Mouse (Mus musculus) embryonic facial prominence, embryonic 15.5 days (tissue): Measurements from ENCODE around the gene 9130409I23Rik. TPM values are rescaled to one million over a fixed set of nuclear protein-coding genes. Genes with fewer than 3 reads are reported as not detected.

ENCODE experiments used
- ATAC-seq: fragments of 200-750 bp; cut with Nextera tagmentation; 2 replicates; pipeline ENCODE4 v1.8.0; 2017; ENCODE audit warnings: low read depth, moderate TSS enrichment; ENCODE audit not compliant: insufficient number of reproducible peaks, low FRiP score, low TSS enrichment
- H3K27ac ChIP-seq: fragments of 300-500 bp; sonication (generic); replicated peaks from 2 replicates; pipeline ENCODE4 v1.5.1; 2015; ENCODE audit warnings: mild to moderate bottlenecking, inconsistent platforms
- H3K27me3 ChIP-seq: fragments of 300-500 bp; sonication (generic); 2 replicates; pipeline ENCODE4 v1.6.1; 2015; ENCODE audit warnings: inconsistent platforms
- H3K36me3 ChIP-seq: fragments of 300-500 bp; sonication (generic); 2 replicates; pipeline ENCODE4 v1.6.1; 2015; ENCODE audit warnings: mild to moderate bottlenecking, inconsistent platforms
- H3K4me1 ChIP-seq: fragments of 300-500 bp; sonication (generic); 2 replicates; pipeline ENCODE4 v1.6.1; 2015; ENCODE audit warnings: inconsistent platforms
- H3K4me2 ChIP-seq: fragments of 300-500 bp; sonication (generic); replicated peaks from 2 replicates; pipeline ENCODE4 v1.6.1; 2015; ENCODE audit warnings: mild to moderate bottlenecking, inconsistent platforms
- H3K4me3 ChIP-seq: fragments of 300-500 bp; sonication (generic); replicated peaks from 2 replicates; pipeline ENCODE4 v1.5.1; 2015; ENCODE audit warnings: mild to moderate bottlenecking, inconsistent platforms
- H3K9ac ChIP-seq: fragments of 300-500 bp; sonication (generic); 2 replicates; pipeline ENCODE4 v1.6.1; 2015; ENCODE audit warnings: inconsistent platforms
- H3K9me3 ChIP-seq: fragments of 300-500 bp; sonication (generic); replicated peaks from 2 replicates; pipeline ENCODE4 v1.6.1; 2016; ENCODE audit warnings: inconsistent platforms
- WGBS: fragments of 180-500 bp; shearing (Covaris S2); methylation state at CpG from one replicate; pipeline ENCODE4 v1.1.7; 2015; 5-methylcytosine and 5-hydroxymethylcytosine counted together
- polyA plus RNA-seq: library from polyadenylated mRNA; unstranded; fragments of >200 nt; fragmentation: Nextera tagmentation; extraction: Ambion mirVana; gene quantifications from 2 replicates; pipeline ENCODE4 v1.2.1, GENCODE M21; 2015

The 9130409I23Rik gene
- polyA plus RNA-seq, 1 experiment from 2014 or later: not detected

DNA sequence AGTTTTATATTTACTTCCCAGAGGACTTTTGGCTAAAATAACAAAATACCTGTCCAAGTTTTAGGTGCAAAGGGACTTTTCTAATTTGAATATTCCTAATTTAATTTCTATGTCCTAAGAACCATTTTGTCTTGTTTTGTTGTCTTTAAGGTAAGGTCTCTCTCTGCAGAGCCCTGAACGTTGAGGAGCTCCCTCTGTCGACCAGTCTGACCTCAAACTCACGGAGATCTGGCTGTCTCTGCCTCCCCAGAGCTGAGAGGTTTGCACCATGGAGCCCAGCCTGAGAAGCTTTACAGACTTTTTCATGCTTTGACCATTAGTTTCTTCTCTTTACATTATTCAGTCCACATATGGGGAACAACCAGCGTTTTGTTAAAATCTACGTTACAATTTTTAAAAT lies 22.0 kb downstream of the 9130409I23Rik start:
- H3K27ac ChIP-seq: no peak overlapping the region
- no peaks in the 10 kb centered on the region for H3K27me3 ChIP-seq
- WGBS: 47% methylated on average over 5 of the region's 5 CpGs
- no peaks in the 10 kb centered on the region for H3K4me1 ChIP-seq
- H3K36me3 ChIP-seq: no peaks in the 10 kb centered on the region
- no peak for ATAC-seq
- H3K4me2 ChIP-seq: no peak overlapping the region
- H3K9me3 ChIP-seq: no peaks in the 10 kb centered on the region
- no peak overlapping the region for H3K4me3 ChIP-seq
- no peak overlapping the region for H3K9ac ChIP-seq

- no peak overlapping the region for H3K4me3 ChIP-seq
- WGBS: 33% methylated on average over 2 of the region's 2 CpGs
- no peaks in the 10 kb centered on the region for H3K27me3 ChIP-seq
- no peaks in the 10 kb centered on the region for H3K36me3 ChIP-seq
- H3K4me1 ChIP-seq: no peaks in the 10 kb centered on the region
- no peak overlapping the region for H3K27ac ChIP-seq
- no peaks in the 10 kb centered on the region for H3K9me3 ChIP-seq
- no peak overlapping the region for H3K9ac ChIP-seq
- no peak for ATAC-seq
- no peak overlapping the region for H3K4me2 ChIP-seq
These were observed 33.0 kb downstream of the 9130409I23Rik start for GRCm38 (mm10) chr1:181084021-181084420.

GRCm38 (mm10) chr1:181090048-181090447 lies 39.0 kb downstream of the 9130409I23Rik start:
- Histone ChIP-seq H3K36me3 (peaks cover 37% of the 10 kb centered on the region), H3K4me3 (no peak overlapping the region)
- WGBS: 73% methylated on average over 12 of the region's 12 CpGs

More at GRCm38 (mm10) chr1:181090048-181090447, 39.0 kb downstream of the 9130409I23Rik start:
- no peak overlapping the region for H3K27ac ChIP-seq
- no peak for ATAC-seq
- H3K4me2 ChIP-seq: no peak overlapping the region
- no peaks in the 10 kb centered on the region for H3K9me3 ChIP-seq
- H3K4me1 ChIP-seq: no peaks in the 10 kb centered on the region
- no peak overlapping the region for H3K9ac ChIP-seq
- no peaks in the 10 kb centered on the region for H3K27me3 ChIP-seq

Other genes with a start within 250 kb of the 9130409I23Rik start
- gene H3f3a, start 237.3 kb upstream of the 9130409I23Rik start, polyA plus RNA-seq: 2,445 and 2,695 TPM in 2 replicates
- 37.5 and 38.9 TPM in 2 replicates for gene Sde2, start 200.1 kb upstream of the 9130409I23Rik start, polyA plus RNA-seq
- gene Lefty2, start 158.1 kb upstream of the 9130409I23Rik start, polyA plus RNA-seq: 0.24 and 0.32 TPM in 2 replicates
- gene Pycr2, start 146.9 kb upstream of the 9130409I23Rik start, polyA plus RNA-seq: 96.9 and 105 TPM in 2 replicates
- gene Lefty1, start 116.2 kb upstream of the 9130409I23Rik start, polyA plus RNA-seq: 4.0 and 4.6 TPM in 2 replicates
- gene Tmem63a, start 108.9 kb upstream of the 9130409I23Rik start, polyA plus RNA-seq: 17.3 and 18.5 TPM in 2 replicates
- 16.3 and 17.7 TPM in 2 replicates for gene Ephx1, start 30.3 kb upstream of the 9130409I23Rik start, polyA plus RNA-seq
- 30.1 and 35.9 TPM in 2 replicates for gene Nvl, start 93.0 kb downstream of the 9130409I23Rik start, polyA plus RNA-seq
- gene Cnih4, start 93.5 kb downstream of the 9130409I23Rik start, polyA plus RNA-seq: 101 and 109 TPM in 2 replicates
- 38.0 and 39.8 TPM in 2 replicates for gene Wdr26, start 160.8 kb downstream of the 9130409I23Rik start, polyA plus RNA-seq